Mouse (Mus musculus): Measurements from ENCODE around the gene Zbed5.

GRCm38 (mm10) chr5:129925933-129926332 lies 30.4 kb downstream of the Zbed5 start:
- TF ChIP-seq CTCF (IDR thresholded peaks at IDR 0.05; ENCODE audit: extremely low read depth, insufficient read depth, insufficient read length, insufficient replicate concordance) (no peak), POLR2A (IDR thresholded peaks at IDR 0.05; ENCODE audit: low read depth, low read length) (no peak)
